Mouse (Mus musculus): ENCODE data around the gene Scaf1.

Scaf1 gene

GRCm38 (mm10) chr7:44984833-44985164 is 31.4 kb downstream of the Scaf1 start:
- peak; percentile 44 for DNase-seq (ENCODE audit: low read depth, low spot score)

DNA sequence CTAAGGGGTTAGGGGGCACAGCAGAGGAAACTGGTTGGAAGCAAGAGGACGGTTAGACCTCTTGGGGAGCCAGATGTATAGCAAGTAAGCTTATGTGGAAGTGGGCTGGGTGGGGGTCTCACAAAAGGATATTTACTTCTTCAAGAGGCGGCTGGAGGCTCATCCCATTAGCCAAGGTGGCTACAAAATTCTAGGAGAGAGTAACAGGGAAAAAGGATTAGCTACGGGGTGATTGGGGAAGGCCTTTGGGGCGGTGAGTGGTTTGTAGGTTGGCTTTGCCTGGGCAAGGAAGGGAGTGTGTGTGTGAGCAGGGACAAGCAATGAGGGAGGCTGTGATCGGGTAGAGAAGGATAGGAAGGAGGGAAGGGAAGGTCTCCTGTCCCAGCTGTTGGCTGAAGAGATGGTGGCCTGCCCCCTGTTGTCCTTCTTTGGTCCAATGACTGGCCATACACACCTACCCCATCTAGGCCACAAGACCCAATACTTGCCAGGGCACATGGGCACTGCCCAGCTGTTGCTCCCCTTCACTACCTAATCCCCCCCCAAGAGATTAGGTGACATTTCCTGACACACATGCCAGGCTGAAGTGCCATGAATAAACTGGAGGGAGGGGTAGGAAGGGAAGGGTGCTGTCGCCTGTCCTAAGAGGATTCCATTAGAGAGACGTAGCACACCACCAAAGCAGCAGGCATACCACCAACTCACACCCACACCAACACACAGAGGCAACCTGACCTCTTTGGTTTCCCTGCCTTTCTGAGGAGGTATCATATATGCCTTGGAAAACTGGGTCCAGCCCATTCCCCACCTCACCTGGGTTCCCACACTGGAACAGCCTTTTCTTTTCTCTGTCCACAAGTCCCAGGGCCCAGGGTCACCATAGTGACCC is 32.0 kb downstream of the Scaf1 start:
- DNase-seq (ENCODE audit: low read depth, low spot score): peak; percentile 82

DNA sequence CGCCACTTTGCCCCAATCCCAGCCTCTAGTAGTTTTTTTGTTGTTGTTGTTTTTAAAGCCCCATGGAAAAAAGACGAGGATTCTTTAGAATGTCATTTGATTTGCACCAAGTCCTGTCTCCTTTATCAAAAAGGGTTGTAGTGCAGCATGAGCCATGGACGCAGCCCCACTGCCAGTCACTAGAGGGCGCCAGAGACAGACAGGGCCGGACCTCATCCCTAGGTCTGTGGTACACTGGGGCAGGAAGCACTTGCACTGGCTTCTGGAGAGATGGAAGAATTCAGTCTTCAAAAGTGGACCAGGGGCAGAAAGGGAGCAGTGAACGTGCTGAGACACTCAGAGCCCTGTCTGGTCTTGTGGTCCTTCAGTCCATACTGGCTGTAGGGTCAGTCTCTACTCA is 33.1 kb downstream of the Scaf1 start:
- DNase-seq (ENCODE audit: low read depth, low spot score): peak; percentile 71

DNA sequence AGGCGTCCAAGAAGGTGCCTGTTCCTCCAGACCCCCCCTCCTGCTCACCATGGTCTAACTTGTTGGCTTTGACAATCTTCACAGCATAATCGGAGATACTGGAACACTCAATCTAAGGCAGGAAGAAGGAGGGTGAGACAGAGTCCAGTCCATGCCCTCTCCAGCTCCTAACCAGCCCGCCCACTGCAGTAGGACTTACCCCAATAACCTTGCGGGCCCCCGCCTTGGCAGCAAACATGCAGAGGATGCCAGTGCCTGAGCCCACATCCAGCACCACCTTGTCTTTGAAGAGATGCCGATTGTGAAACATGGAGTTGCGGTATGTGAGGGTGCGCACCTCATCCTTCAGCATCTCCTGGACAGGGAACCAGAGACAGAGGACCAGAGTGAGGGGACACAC is 34.6 kb downstream of the Scaf1 start:
- DNase-seq (ENCODE audit: low read depth, low spot score): no peak

GRCm38 (mm10) chr7:44978300-44978699 is 37.9 kb downstream of the Scaf1 start:
- DNase-seq (ENCODE audit: low read depth, low spot score): no peak

GRCm38 (mm10) chr7:44975117-44975419 is 41.1 kb downstream of the Scaf1 start:
- no peak for DNase-seq (ENCODE audit: low read depth, low spot score)

GRCm38 (mm10) chr7:44974383-44975116 is 41.6 kb downstream of the Scaf1 start, which contains the start of gene Cpt1c:
Gene Cpt1c, minus strand, starts transcription at chr7:44974851.
- no peak for DNase-seq (ENCODE audit: low read depth, low spot score)

GRCm38 (mm10) chr7:44973415-44974130 is 42.6 kb downstream of the Scaf1 start:
- DNase-seq (ENCODE audit: low read depth, low spot score): no peak

DNA sequence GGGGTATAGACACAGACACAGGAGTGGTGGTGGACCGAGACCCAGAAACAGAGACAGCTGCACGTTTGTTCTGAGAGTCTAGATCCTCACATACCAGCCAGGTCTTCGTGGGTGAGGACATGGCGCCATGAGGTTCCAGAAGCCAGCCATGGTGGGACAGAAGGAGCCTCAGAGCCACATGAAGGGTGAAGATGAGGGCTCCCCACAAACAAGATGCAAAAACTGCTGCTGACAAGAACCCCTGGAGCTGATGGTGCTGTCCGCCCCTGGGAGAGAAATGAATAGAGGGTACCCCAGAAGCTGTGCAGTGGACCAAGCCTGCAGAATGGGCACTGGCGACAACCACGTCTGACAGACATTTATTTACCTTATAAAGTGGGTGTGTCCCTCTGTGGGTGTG is 45.0 kb downstream of the Scaf1 start:
- DNase-seq (ENCODE audit: low read depth, low spot score): no peak

DNA sequence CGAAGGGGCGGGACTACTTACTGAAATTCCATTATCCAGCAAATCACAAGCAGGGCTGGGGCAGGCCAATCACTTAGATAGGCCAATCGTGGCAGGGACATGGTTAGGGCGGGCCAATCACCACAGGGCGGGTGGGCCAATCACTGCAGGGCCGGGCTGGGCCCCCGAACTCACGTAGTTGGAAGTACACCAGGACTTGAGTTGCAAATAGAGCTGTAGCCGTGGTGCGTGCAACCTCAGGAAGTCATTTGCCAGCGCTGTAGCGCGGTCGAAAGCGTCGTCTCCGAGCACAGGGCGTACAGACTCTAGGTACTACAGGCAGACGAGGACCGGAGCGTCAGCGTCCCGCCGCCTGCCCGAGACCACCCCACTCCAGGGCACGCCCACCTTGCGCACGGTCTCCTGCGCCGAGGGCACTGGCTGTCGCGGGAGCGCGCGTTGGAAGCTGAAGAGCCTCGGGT is 45.9 kb downstream of the Scaf1 start:
- peak; percentile 85 for DNase-seq (ENCODE audit: low read depth, low spot score)

GRCm38 (mm10) chr7:44966638-44967037 is 49.5 kb downstream of the Scaf1 start:
- DNase-seq (ENCODE audit: low read depth, low spot score): no peak

DNA sequence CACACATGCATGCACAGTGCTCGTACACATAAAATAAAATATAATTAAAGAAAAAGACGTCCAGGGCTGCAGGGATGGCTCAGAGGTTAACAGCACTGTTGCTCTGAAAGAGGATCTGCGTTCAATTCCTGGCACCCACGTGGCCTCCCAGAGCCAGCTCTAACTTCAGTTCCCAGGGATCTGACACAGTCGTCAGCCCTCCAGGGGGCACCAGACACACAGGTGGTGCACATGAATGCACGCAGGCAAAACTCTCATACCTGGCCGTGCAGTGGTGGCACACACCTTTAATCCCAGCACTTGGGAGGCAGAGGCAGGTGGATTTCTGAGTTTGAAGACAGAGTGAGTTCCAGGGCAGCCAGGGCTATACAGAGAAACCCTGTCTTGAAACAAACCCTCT is 50.2 kb downstream of the Scaf1 start:
- DNase-seq (ENCODE audit: low read depth, low spot score): no peak

DNA sequence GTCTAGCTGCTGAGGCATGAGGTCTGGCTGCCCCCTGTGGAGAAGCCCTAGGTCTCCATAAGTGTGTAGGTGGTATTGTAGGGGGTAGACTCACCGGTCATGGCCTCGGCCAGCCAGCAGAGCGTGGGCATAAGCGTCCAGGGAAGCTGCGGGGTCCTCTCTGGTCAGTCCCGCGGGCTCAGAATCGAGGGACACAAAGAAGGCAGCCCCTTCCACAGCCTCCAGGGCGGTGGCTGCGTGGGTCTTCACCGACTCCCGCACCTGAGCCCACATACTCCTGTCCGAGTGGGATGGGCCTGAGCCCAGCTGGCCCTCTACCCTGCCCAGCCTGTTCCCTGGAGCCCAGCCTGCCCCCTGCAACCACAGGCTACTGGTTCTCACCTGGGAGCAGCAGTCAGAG is 51.2 kb downstream of the Scaf1 start:
- DNase-seq (ENCODE audit: low read depth, low spot score): no peak

DNA sequence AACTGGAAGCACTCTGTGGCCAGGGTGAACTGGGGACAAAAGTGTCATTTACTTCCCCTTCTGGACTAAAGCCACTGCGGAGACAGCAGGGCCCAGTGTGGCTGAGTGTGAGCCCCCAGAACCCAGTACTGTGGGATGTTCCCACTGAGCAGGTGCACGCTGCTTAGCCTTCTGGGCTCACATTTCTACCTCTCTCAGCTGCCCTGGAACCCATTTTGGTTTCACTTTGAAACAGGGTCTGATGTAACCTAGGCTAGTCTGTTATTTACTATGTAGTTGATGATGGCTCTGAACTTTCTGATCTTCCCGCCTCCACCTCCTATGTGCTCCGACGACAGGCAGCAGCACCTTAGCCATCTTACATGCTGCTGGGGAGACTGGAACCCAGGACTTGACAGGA is 53.3 kb downstream of the Scaf1 start:
- no peak for DNase-seq (ENCODE audit: low read depth, low spot score)

GRCm38 (mm10) chr7:44962337-44962736 is 53.8 kb downstream of the Scaf1 start:
- DNase-seq (ENCODE audit: low read depth, low spot score): no peak

GRCm38 (mm10) chr7:44960512-44960910 is 55.7 kb downstream of the Scaf1 start:
- no peak for DNase-seq (ENCODE audit: low read depth, low spot score)

GRCm38 (mm10) chr7:44959874-44960511 is 56.2 kb downstream of the Scaf1 start:
- no peak for DNase-seq (ENCODE audit: low read depth, low spot score)

GRCm38 (mm10) chr7:44959281-44959680 is 56.9 kb downstream of the Scaf1 start:
- DNase-seq (ENCODE audit: low read depth, low spot score): no peak

GRCm38 (mm10) chr7:44958208-44958607 is 58.0 kb downstream of the Scaf1 start:
- peak; percentile 54 for DNase-seq (ENCODE audit: low read depth, low spot score)

DNA sequence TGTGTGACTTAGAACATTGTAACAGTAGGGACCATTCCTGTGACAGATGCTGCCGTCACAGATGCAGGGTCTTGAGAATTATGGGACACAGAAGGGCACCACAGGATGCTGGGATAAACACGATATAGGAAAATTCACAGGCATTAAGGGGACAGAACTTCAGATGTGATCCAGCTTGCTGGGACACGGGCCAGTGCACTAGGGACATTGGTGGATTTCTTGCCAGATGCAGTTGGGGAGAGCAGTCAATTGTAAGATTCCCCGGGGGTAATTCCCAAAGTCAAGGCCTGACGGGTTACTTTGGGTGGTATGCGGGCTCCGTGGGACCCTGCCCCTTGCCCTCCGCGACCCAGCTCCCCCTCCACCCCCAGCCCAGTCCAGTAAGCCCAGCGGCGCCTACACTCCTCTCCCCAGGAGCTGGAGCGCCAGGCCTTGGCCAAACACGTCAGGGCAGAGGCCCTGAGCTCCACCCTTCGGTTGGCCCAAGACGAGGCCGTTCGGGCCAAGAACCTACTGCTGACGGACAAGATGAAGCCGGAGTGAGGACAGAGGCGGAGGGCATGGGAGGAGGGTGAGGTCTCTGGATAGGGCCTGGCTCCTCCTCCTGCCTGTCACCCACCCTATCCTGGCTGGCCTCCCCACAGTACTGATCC is 58.9 kb downstream of the Scaf1 start:
- peak; percentile 65 for DNase-seq (ENCODE audit: low read depth, low spot score)

- no peak for DNase-seq (ENCODE audit: low read depth, low spot score)
Observed at GRCm38 (mm10) chr7:44956266-44956665, 59.9 kb downstream of the Scaf1 start.

All from skeletal muscle tissue, adult 2 months (tissue).